Mouse (Mus musculus): ENCODE results near the gene Pygl.

GRCm38 (mm10) chr12:70156222-70156621 lies 75.1 kb downstream of the Pygl start:
- TF ChIP-seq CTCF (IDR thresholded peaks at IDR 0.05; ENCODE audit: low read depth, low read length) (no peak), POLR2A (IDR thresholded peaks at IDR 0.05; ENCODE audit: insufficient read depth, low read length) (no peak)
